Mouse (Mus musculus) stomach, postnatal 0 days (tissue): ENCODE results near the gene Eif4e.

Experiments
- CTCF ChIP-seq: IDR thresholded peaks from 2 replicates; pipeline ENCODE4 v1.5.1; 2016; ENCODE audit warnings: antibody characterized with exemption, low read depth, mild to moderate bottlenecking, moderate library complexity
- EP300 ChIP-seq: optimal IDR thresholded peaks from 2 replicates; pipeline ENCODE3; 2016; ENCODE audit warnings: antibody characterized with exemption

DNA sequence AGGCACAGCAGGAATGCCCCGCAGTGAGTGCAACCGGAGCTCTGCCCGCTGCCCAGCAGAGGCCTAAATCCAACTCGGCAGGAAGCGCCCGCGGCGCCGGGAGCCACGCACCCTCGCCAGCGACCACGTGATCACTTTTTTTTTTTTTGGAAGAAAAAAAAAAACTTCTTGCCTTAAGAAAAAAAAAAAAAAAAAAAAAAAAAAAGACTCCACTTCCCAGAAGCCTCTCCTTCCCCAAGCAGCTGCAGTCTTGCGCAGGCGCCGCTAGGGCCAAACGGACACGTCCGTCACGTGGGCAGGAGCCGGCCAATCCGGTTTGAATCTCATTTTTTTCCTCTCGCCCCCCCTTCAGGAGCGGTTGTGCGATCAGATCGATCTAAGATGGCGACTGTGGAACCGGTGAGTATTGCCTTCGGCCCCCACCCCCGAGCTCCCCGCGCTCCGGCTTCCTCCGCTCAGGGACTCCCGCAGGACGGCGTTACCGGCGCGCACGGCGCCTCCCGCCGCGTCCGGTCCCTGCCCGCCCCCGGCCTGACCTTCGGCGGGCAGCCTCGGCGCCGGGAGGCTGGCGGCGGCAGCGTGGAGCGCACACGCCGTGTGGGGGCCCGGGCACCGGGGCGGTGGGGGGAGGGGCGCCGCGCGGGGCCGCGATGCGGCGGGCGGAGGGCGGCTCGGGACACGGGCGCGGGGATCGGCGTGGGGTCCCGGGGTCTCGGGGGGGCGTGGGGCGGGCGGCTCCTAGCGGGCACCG lies 1.1 kb downstream of the Eif4e start:
- TF ChIP-seq CTCF (peak; percentile 52), EP300 (peak; percentile 38)
